Mouse (Mus musculus) ES-E14 (cell line): ENCODE measurements around the gene Pmvk. TPM values are rescaled to one million over a fixed set of nuclear protein-coding genes. Genes with fewer than 3 reads are reported as not detected.

Experiments
- DNase-seq: peaks from one replicate; pipeline ENCODE4 v3.0.0-alpha.2; 2013; ENCODE audit warnings: low read depth, low spot score
- H3K27ac ChIP-seq: 2 replicates; pipeline ENCODE4 v1.5.1; 2012; ENCODE audit warnings: low read depth, mild to moderate bottlenecking, low read length, moderate library complexity, mixed read lengths; ENCODE audit not compliant: poor library complexity, insufficient read depth, severe bottlenecking
- H3K36me3 ChIP-seq: 2 replicates; pipeline ENCODE4 v1.6.1; 2012; ENCODE audit warnings: mild to moderate bottlenecking, low read length, moderate library complexity, mixed read lengths; ENCODE audit not compliant: control insufficient read depth, poor library complexity, insufficient read depth, severe bottlenecking
- H3K4me1 ChIP-seq, 2 experiments: fragments of 150-350 bp in 1 of 2; sonication (generic) in 1 of 2; 2 replicates each; pipeline ENCODE4 v1.6.1; 2012; ENCODE audit warnings: low read length in 2 of 2, mild to moderate bottlenecking in 1 of 2, mixed read lengths in 1 of 2; ENCODE audit not compliant: control insufficient read depth in 2 of 2, insufficient read depth in 2 of 2, poor library complexity in 1 of 2
- H3K4me3 ChIP-seq, 2 experiments: fragments of 150-350 bp in 1 of 2; sonication (generic) in 1 of 2; 2 replicates each; pipeline ENCODE4 v1.5.1; 2012; ENCODE audit warnings: low read length in 2 of 2, low read depth in 1 of 2, mild to moderate bottlenecking in 1 of 2, mixed read lengths in 1 of 2; ENCODE audit not compliant: insufficient read depth in 1 of 2, poor library complexity in 1 of 2, severe bottlenecking in 1 of 2
- H3K9ac ChIP-seq: 2 replicates; pipeline ENCODE4 v1.6.1; 2012; ENCODE audit warnings: low read depth, mild to moderate bottlenecking, low read length, mixed read lengths; ENCODE audit not compliant: poor library complexity, insufficient read depth, severe bottlenecking
- H3K9me3 ChIP-seq: fragments of 150-350 bp; sonication (generic); 2 replicates; pipeline ENCODE4 v1.6.1; 2012; ENCODE audit warnings: low read depth, mild to moderate bottlenecking, low read length; ENCODE audit not compliant: control insufficient read depth, insufficient read depth
- CHD2 ChIP-seq: IDR thresholded peaks from 2 replicates; pipeline ENCODE4 v1.6.1; 2014; ENCODE audit warnings: mild to moderate bottlenecking, low read depth, low read length, inconsistent platforms
- HCFC1 ChIP-seq: IDR thresholded peaks from 2 replicates; pipeline ENCODE4 v1.6.1; 2012; ENCODE audit warnings: low read length, inconsistent platforms, borderline replicate concordance; ENCODE audit not compliant: insufficient read depth
- MAFK ChIP-seq: IDR thresholded peaks from 2 replicates; pipeline ENCODE4 v1.6.1; 2014; ENCODE audit warnings: mild to moderate bottlenecking, low read depth, low read length, inconsistent platforms; ENCODE audit not compliant: insufficient read depth
- ZC3H11A ChIP-seq: IDR thresholded peaks from 2 replicates; pipeline ENCODE4 v1.6.1; 2012; ENCODE audit warnings: low read depth, mild to moderate bottlenecking, inconsistent platforms, low read length, borderline replicate concordance
- ZNF384 ChIP-seq: IDR thresholded peaks from 2 replicates; pipeline ENCODE4 v1.6.1; 2012; ENCODE audit warnings: low read depth, low read length, inconsistent platforms
- in situ Hi-C, 2 experiments: fragments of 600-800 bp; cut with MboI; formaldehyde crosslinking; loops; one replicate each; pipeline ENCODE4 v1.15.1; 2025; ENCODE audit warnings: low sequenced_read_pairs in 2 of 2, inconsistent platforms in 1 of 2; ENCODE audit not compliant: unreplicated experiment in 2 of 2
- total RNA-seq: library from RNA; depleted of rRNA; stranded (reverse); fragments of 300-350 nt; gene quantifications from 2 replicates; pipeline ENCODE4 v1.2.3, GENCODE M21; 2012

The Pmvk gene
- total RNA-seq, 1 experiment = 38.6 TPM

GRCm38 (mm10) chr3:89449541-89449940 is 4.8 kb upstream of the Pmvk start:
- DNase-seq = peak; percentile 98
- in situ Hi-C loops = no loop called here
- Histone ChIP-seq H3K4me3 (peak overlapping the region; percentile 45 to 46), H3K27ac (no peak overlapping the region), H3K36me3 (peaks cover 7% of the 10 kb centered on the region; the same call in 1 of the 2 replicates), H3K9me3 (no peaks in the 10 kb centered on the region), H3K4me1 (peaks cover 0 to 14% of the 10 kb centered on the region in 2 experiments; a peak in 2 of 4 replicates), H3K9ac (peak overlapping the region; percentile 42; the same call in 1 of the 2 replicates)
- TF ChIP-seq ZC3H11A (0 out of 2 replicates have a peak, but pooled peaks have one; percentile 3), MAFK (no peak)

GRCm38 (mm10) chr3:89451916-89452315 is 2.4 kb upstream of the Pmvk start:
- peaks cover 0 to 18% of the 10 kb centered on the region in 2 experiments; a peak in 3 of 4 replicates for H3K4me1 ChIP-seq
- H3K27ac ChIP-seq = no peak overlapping the region
- no peak for DNase-seq
- in situ Hi-C loops = no loop called here
- H3K4me3 ChIP-seq = no peak overlapping the region
- TF ChIP-seq ZNF384 (no peak), CHD2 (no peak), ZC3H11A (no peak), MAFK (no peak), HCFC1 (no peak)
- no peaks in the 10 kb centered on the region for H3K9me3 ChIP-seq
- no peaks in the 10 kb centered on the region for H3K36me3 ChIP-seq
- H3K9ac ChIP-seq = no peak overlapping the region

DNA sequence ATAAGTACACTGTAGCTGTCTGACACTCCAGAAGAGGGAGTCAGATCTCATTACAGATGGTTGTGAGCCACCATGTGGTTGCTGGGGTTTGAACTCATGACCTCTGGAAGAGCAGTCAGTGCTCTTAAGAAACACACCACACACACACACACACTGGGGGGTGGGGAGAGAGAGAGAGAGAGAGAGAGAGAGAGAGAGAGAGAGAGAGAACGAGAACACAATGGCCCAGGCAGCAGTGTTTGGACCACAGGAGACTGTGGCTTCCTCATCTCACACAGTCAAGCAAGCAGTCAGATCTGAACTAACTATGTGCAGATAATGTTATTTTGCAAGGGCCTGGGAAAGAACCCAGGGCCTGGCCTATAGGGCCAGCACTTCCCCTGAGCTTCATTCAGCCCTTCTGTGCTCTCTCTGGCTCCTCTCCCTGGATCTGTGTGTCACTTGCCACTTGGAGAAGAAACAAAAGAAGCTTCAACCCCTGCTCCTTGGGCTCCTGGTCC is 1.5 kb downstream of the Pmvk start:
- no peak for TF ChIP-seq CHD2
- no peak for TF ChIP-seq MAFK
- no peak for TF ChIP-seq HCFC1
- TF ChIP-seq ZNF384 = no peak
- TF ChIP-seq ZC3H11A = no peak
- Histone ChIP-seq H3K9ac (no peak overlapping the region), H3K4me3 (no peak overlapping the region), H3K27ac (no peak overlapping the region), H3K4me1 (peaks cover 2 to 14% of the 10 kb centered on the region in 2 experiments; a peak in 3 of 4 replicates), H3K36me3 (no peaks in the 10 kb centered on the region), H3K9me3 (no peaks in the 10 kb centered on the region)
- in situ Hi-C loops = no loop called here
- DNase-seq = no peak

DNA sequence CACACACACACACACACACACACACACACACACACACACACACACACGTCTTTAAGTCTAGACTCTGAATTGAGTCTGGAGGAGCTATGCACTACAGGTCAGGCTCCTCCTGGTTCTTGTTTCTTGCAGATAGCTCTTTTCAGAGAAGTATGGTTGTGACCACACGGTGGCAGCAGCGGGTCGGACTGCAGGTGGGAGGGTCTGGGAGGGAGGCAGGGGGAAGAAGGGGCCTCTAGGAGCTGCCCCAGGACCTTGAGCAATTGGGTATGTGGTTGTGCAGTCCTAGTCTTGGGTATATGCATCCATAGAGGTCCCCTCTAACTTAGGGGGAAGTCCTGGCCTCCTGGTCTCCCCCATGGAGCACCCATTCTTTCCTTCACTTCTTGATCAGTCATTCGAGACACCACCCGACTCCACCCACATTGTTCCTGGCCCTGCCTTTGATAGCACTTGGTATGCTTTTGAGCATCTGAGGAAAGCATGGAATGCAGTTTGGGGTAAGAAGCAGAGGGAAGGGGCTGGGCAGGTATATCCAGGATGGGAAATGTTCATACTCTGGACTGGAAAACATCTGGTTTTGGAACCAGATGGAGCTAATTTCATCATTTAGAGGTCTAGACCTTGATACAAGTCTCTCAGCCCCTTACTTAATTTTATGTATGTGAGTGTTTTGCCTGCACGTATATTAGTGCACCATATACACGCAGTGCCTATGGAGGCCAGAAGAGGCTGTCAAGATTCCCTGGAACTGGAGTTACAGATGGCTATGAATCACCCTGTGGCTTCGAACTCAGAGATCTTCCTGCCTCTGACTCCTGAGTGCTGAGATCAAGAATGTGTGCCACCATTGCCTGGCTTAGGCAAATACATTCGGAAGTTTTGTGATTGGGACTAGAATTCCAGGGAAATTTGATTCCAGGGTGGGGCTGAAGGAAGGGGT is 2.7 kb downstream of the Pmvk start:
- Histone ChIP-seq H3K4me3 (no peak overlapping the region), H3K27ac (no peak overlapping the region; the same call in 1 of the 2 replicates)
- in situ Hi-C loops = no loop called here

More for the DNA sequence above, 2.7 kb downstream of the Pmvk start:
- Histone ChIP-seq H3K4me1 (peaks cover 2 to 12% of the 10 kb centered on the region in 2 experiments; a peak in 2 of 4 replicates), H3K9ac (peak overlapping the region; percentile 40; the same call in 1 of the 2 replicates), H3K9me3 (no peaks in the 10 kb centered on the region), H3K36me3 (no peaks in the 10 kb centered on the region)
- DNase-seq = peak; percentile 93
- TF ChIP-seq MAFK = no peak
- TF ChIP-seq CHD2 = no peak
- no peak for TF ChIP-seq HCFC1
- TF ChIP-seq ZC3H11A = no peak
- no peak for TF ChIP-seq ZNF384
